Mouse (Mus musculus) natural killer cell, adult 2 months (primary cell): Measurements from ENCODE around the gene Adora2b.
"Not testable (repeated sequence)": the region's sequence is repeated elsewhere in the genome, so short reads cannot be mapped to it uniquely, and the experiment has no call there.

Source experiments
- DNase-seq, 2 experiments: peaks; one replicate each; pipeline ENCODE4 v3.0.0; 2022; ENCODE audit warnings: low spot score in 2 of 2

Adora2b gene

GRCm38 (mm10) chr11:62263599-62263998 lies 14.8 kb downstream of the Adora2b start:
- DNase-seq: no peak

- DNase-seq: no peak
Observed at GRCm38 (mm10) chr11:62264018-62264417, 15.2 kb downstream of the Adora2b start.

- DNase-seq: no peak
Observed at GRCm38 (mm10) chr11:62265642-62266041, 16.9 kb downstream of the Adora2b start.

GRCm38 (mm10) chr11:62266466-62267214 lies 17.9 kb downstream of the Adora2b start:
- no peak for DNase-seq

GRCm38 (mm10) chr11:62268381-62268780 lies 19.6 kb downstream of the Adora2b start:
- DNase-seq: no peak

GRCm38 (mm10) chr11:62269097-62269496 lies 20.3 kb downstream of the Adora2b start:
- DNase-seq: no peak

GRCm38 (mm10) chr11:62270851-62271250 lies 22.1 kb downstream of the Adora2b start:
- no peak for DNase-seq

- no peak for DNase-seq
Observed at GRCm38 (mm10) chr11:62277086-62277485, 28.3 kb downstream of the Adora2b start.

GRCm38 (mm10) chr11:62278027-62278426 lies 29.2 kb downstream of the Adora2b start:
- peak; percentile 61 to 66 for DNase-seq

- peak; percentile 87 to 90 for DNase-seq
Observed at GRCm38 (mm10) chr11:62280675-62281600, 32.2 kb downstream of the Adora2b start, which contains the start of the genes Zswim7 and Ttc19. TSS of gene Zswim7 (minus strand) at chr11:62281375. TSS of gene Ttc19 (plus strand) at chr11:62281473.

- DNase-seq: no peak
Observed at GRCm38 (mm10) chr11:62281601-62281997, 32.8 kb downstream of the Adora2b start.

GRCm38 (mm10) chr11:62284020-62284419 lies 35.2 kb downstream of the Adora2b start:
- not testable (repeated sequence) for DNase-seq

- no peak for DNase-seq
Observed at GRCm38 (mm10) chr11:62285020-62285419, 36.2 kb downstream of the Adora2b start.

- no peak for DNase-seq
Observed at GRCm38 (mm10) chr11:62287700-62288099, 38.9 kb downstream of the Adora2b start.

GRCm38 (mm10) chr11:62294121-62294520 lies 45.3 kb downstream of the Adora2b start:
- DNase-seq: no peak

- no peak for DNase-seq
Observed at GRCm38 (mm10) chr11:62298883-62299282, 50.1 kb downstream of the Adora2b start.

- no peak for DNase-seq
Observed at GRCm38 (mm10) chr11:62305866-62306265, 57.1 kb downstream of the Adora2b start.

GRCm38 (mm10) chr11:62309296-62309695 lies 60.5 kb downstream of the Adora2b start:
- no peak for DNase-seq

- DNase-seq: no peak
Observed at GRCm38 (mm10) chr11:62314984-62315383, 66.2 kb downstream of the Adora2b start.
